8 mouse cellular contexts compared by ENCODE assay signal in the genomic region with DNA sequence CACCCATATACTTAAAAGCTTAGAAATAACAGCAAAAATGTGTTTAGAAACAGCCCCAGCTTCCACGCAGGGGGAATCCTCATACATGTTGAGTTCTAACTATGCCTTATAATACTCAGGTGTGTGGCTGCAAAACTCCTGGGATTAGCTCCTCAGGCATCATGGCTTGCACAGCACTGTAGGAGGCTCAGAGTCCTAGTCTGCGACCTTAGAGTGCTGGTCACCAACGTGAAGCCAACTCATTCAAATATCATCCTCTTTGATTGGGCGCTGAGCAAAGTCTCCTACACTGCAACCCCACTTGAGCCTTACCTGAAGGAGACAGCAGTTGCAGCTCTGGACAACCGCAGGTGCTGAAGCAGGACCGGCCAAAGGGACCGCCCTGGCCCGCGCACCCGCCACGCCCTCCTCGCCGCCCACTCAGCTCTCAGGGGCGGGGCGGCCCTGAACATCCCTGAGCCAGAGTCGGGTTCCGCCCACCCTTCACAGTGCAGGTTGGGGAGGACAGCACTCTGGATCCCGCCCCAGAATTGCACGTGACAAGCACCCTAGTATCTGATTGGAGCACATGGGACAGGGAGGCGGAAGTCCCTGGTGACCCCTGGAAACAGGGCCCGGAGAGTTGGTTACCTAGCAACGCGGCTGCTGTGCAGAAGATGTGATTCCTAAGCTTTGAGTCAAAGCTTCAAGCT.
DNase-seq lines count a peak whose midpoint lies in the region; ATAC-seq and TF ChIP-seq lines count a peak whose summit lies in the region.

No protein-coding gene starts in this region.

- H3K4me2 ChIP-seq in forebrain, embryonic 12.5 days, result peak overlapping the region; percentile 60
- peak overlapping the region; percentile 79 for H3K4me2 ChIP-seq in heart, embryonic 15.5 days
- peak overlapping the region; percentile 51 for H3K4me2 ChIP-seq in kidney, postnatal 0 days (ENCODE audit: low read length)
- H3K4me2 ChIP-seq in midbrain, postnatal 0 days (ENCODE audit: low read depth, low read length, poor library complexity, severe bottlenecking), result peak overlapping the region; percentile 61
- peak overlapping the region; percentile 62 for H3K4me2 ChIP-seq in stomach, embryonic 14.5 days (replicated peaks; ENCODE audit: low read depth, low read length)

- H3K27ac ChIP-seq in forebrain, embryonic 12.5 days, result no peak overlapping the region
- no peak overlapping the region for H3K27ac ChIP-seq in heart, embryonic 15.5 days
- H3K27ac ChIP-seq in kidney, postnatal 0 days, result no peak overlapping the region
- peak overlapping the region; percentile 74 for H3K27ac ChIP-seq in midbrain, postnatal 0 days (ENCODE audit: low read depth, low read length)
- H3K27ac ChIP-seq in stomach, embryonic 14.5 days (ENCODE audit: low read length), result no peak overlapping the region

- 2% methylated on average over 23 of the region's 23 CpGs for WGBS in forebrain, embryonic 12.5 days
- 2% methylated on average over 23 of the region's 23 CpGs for WGBS in heart, embryonic 15.5 days
- WGBS in kidney, postnatal 0 days, result 3% methylated on average over 23 of the region's 23 CpGs
- WGBS in midbrain, postnatal 0 days, result 1% methylated on average over 23 of the region's 23 CpGs
- WGBS in stomach, embryonic 14.5 days, result under 1% methylated on average over 23 of the region's 23 CpGs

- peaks cover 4% of the 10 kb centered on the region; the same call in 1 of the 2 replicates for H3K4me1 ChIP-seq in forebrain, embryonic 12.5 days
- peaks cover 10% of the 10 kb centered on the region for H3K4me1 ChIP-seq in heart, embryonic 15.5 days (replicated peaks)
- no peaks in the 10 kb centered on the region for H3K4me1 ChIP-seq in kidney, postnatal 0 days (replicated peaks; ENCODE audit: insufficient read depth, low read length)
- H3K4me1 ChIP-seq in midbrain, postnatal 0 days (ENCODE audit: insufficient read depth, low read length), result no peaks in the 10 kb centered on the region; the same call in 1 of the 2 replicates
- no peaks in the 10 kb centered on the region for H3K4me1 ChIP-seq in stomach, embryonic 14.5 days (ENCODE audit: control insufficient read depth, insufficient read depth, low read length)

- TF ChIP-seq CTCF in kidney, postnatal 0 days (IDR thresholded peaks at IDR 0.05; ENCODE audit: low read depth), result no peak
- no peak for TF ChIP-seq CTCF in midbrain, postnatal 0 days (IDR thresholded peaks at IDR 0.05)

- peak; percentile 100 for ATAC-seq in forebrain, embryonic 12.5 days (ENCODE audit: low FRiP score)
- peak; percentile 99 for ATAC-seq in heart, embryonic 15.5 days (replicated peaks; ENCODE audit: insufficient number of reproducible peaks, insufficient read depth, low FRiP score, low read depth)
- ATAC-seq in kidney, postnatal 0 days (replicated peaks; ENCODE audit: low FRiP score, low read depth), result peak; percentile 100
- peak; percentile 100 for ATAC-seq in midbrain, postnatal 0 days (ENCODE audit: low FRiP score)
- ATAC-seq in stomach, embryonic 14.5 days (ENCODE audit: insufficient number of reproducible peaks, insufficient read depth, low FRiP score, low read depth), result peak; percentile 100

- H3K4me3 ChIP-seq in forebrain, embryonic 12.5 days (replicated peaks), result peak overlapping the region; percentile 55
- peak overlapping the region; percentile 50 for H3K4me3 ChIP-seq in heart, embryonic 15.5 days
- H3K4me3 ChIP-seq in kidney, postnatal 0 days (replicated peaks; ENCODE audit: low read depth, low read length), result peak overlapping the region; percentile 21
- peak overlapping the region; percentile 68 for H3K4me3 ChIP-seq in midbrain, postnatal 0 days (ENCODE audit: low read depth, low read length)
- peak overlapping the region; percentile 35 for H3K4me3 ChIP-seq in stomach, embryonic 14.5 days (ENCODE audit: low read depth, low read length)

- no peaks in the 10 kb centered on the region for H3K9me3 ChIP-seq in forebrain, embryonic 12.5 days
- H3K9me3 ChIP-seq in heart, embryonic 15.5 days (replicated peaks), result no peaks in the 10 kb centered on the region
- H3K9me3 ChIP-seq in kidney, postnatal 0 days (replicated peaks; ENCODE audit: low read length), result no peaks in the 10 kb centered on the region
- no peaks in the 10 kb centered on the region for H3K9me3 ChIP-seq in midbrain, postnatal 0 days (ENCODE audit: low read length)
- no peaks in the 10 kb centered on the region for H3K9me3 ChIP-seq in stomach, embryonic 14.5 days (ENCODE audit: control insufficient read depth, low read depth, low read length)

- no peaks in the 10 kb centered on the region for H3K36me3 ChIP-seq in forebrain, embryonic 12.5 days (replicated peaks)
- no peaks in the 10 kb centered on the region for H3K36me3 ChIP-seq in heart, embryonic 15.5 days
- no peaks in the 10 kb centered on the region for H3K36me3 ChIP-seq in kidney, postnatal 0 days (ENCODE audit: insufficient read depth, low read length)
- no peaks in the 10 kb centered on the region for H3K36me3 ChIP-seq in midbrain, postnatal 0 days (ENCODE audit: insufficient read depth, low read length)
- H3K36me3 ChIP-seq in stomach, embryonic 14.5 days (ENCODE audit: control insufficient read depth, insufficient read depth, low read length), result no peaks in the 10 kb centered on the region

- H3K27me3 ChIP-seq in forebrain, embryonic 12.5 days, result no peaks in the 10 kb centered on the region
- no peaks in the 10 kb centered on the region for H3K27me3 ChIP-seq in heart, embryonic 15.5 days
- H3K27me3 ChIP-seq in kidney, postnatal 0 days (ENCODE audit: insufficient read depth, low read length), result no peaks in the 10 kb centered on the region
- H3K27me3 ChIP-seq in midbrain, postnatal 0 days (ENCODE audit: insufficient read depth, low read length), result no peaks in the 10 kb centered on the region
- no peaks in the 10 kb centered on the region for H3K27me3 ChIP-seq in stomach, embryonic 14.5 days (ENCODE audit: control insufficient read depth, insufficient read depth, low read length)

- peak; percentile 69 to 72 for DNase-seq in B cell, adult 2 months
- peak; percentile 28 for DNase-seq in c-Kit-positive CD71-positive TER-119-positive erythroid progenitor cells, embryonic 14.5 days (ENCODE audit: low spot score)
- DNase-seq in kidney, postnatal 0 days (ENCODE audit: low spot score), result peak; percentile 93
- peak; percentile 69 for DNase-seq in liver
- DNase-seq in midbrain, postnatal 0 days (ENCODE audit: low spot score), result peak; percentile 98

- H3K9ac ChIP-seq in forebrain, embryonic 12.5 days, result peak overlapping the region; percentile 45; the same call in 1 of the 2 replicates
- no peak overlapping the region for H3K9ac ChIP-seq in heart, embryonic 15.5 days
- H3K9ac ChIP-seq in kidney, postnatal 0 days (ENCODE audit: low read depth, low read length), result no peak overlapping the region
- H3K9ac ChIP-seq in midbrain, postnatal 0 days (replicated peaks; ENCODE audit: low read length, poor library complexity, severe bottlenecking), result peak overlapping the region; percentile 60
- H3K9ac ChIP-seq in stomach, embryonic 14.5 days (replicated peaks; ENCODE audit: low read depth, low read length), result no peak overlapping the region

Comparison
In these comparisons a context has a peak if more than half of its experiments do, and no peak if none do; other contexts are left out.
1. DNase-seq: peak in every context shown above with its lines; median percentile 98 in midbrain, postnatal 0 days; 93 in kidney, postnatal 0 days; 70 in B cell, adult 2 months; 69 in liver; 28 in c-Kit-positive CD71-positive TER-119-positive erythroid progenitor cells, embryonic 14.5 days.
2. H3K9ac ChIP-seq: peak in forebrain, embryonic 12.5 days (single experiment) and midbrain, postnatal 0 days (single experiment); none in heart, embryonic 15.5 days (single experiment), kidney, postnatal 0 days (single experiment) and stomach, embryonic 14.5 days (single experiment).
3. Peak in every context shown above with its lines, with median percentiles within 50 percentile points of each other: ATAC-seq, H3K4me2 ChIP-seq and H3K4me3 ChIP-seq.